In genomic region chr1:136232285-136232926, GRCm38 (mm10) we compare ENCODE assay signal across 8 mouse cellular contexts. TPM values are rescaled to one million over a fixed set of nuclear protein-coding genes. Genes with fewer than 3 reads are reported as not detected.
DNase-seq lines count a peak whose midpoint lies in the region; ATAC-seq lines count a peak whose summit lies in the region.

No protein-coding gene starts in this region.

- peak overlapping the region; percentile 61; the same call in 1 of the 2 replicates for H3K4me3 ChIP-seq in heart, embryonic 12.5 days
- H3K4me3 ChIP-seq in hindbrain, embryonic 12.5 days, result peak overlapping the region; percentile 55
- peak overlapping the region; percentile 62; the same call in 1 of the 2 replicates for H3K4me3 ChIP-seq in midbrain, embryonic 16.5 days (ENCODE audit: low read depth, low read length)

- peaks cover 52% of the 10 kb centered on the region for H3K27me3 ChIP-seq in heart, embryonic 12.5 days (replicated peaks)
- H3K27me3 ChIP-seq in hindbrain, embryonic 12.5 days, result no peaks in the 10 kb centered on the region
- peaks cover 3% of the 10 kb centered on the region; the same call in 1 of the 2 replicates for H3K27me3 ChIP-seq in midbrain, embryonic 16.5 days (ENCODE audit: control insufficient read depth, insufficient read depth, low read depth, low read length)

- no peak for ATAC-seq in heart, embryonic 12.5 days (ENCODE audit: insufficient number of reproducible peaks, low FRiP score)
- ATAC-seq in common myeloid progenitor, adult 5-6 weeks (replicated peaks; ENCODE audit: low read depth, poor library complexity, severe bottlenecking), result 0 out of 2 replicates have a peak, but pooled peaks have one; percentile 12
- ATAC-seq in hindbrain, embryonic 12.5 days (ENCODE audit: low FRiP score), result no peak
- ATAC-seq in midbrain, embryonic 16.5 days, result no peak
- ATAC-seq in erythroblast, adult 5-6 weeks (replicated peaks; ENCODE audit: low FRiP score, poor library complexity, severe bottlenecking), result no peak

- H3K9me3 ChIP-seq in heart, embryonic 12.5 days (replicated peaks), result no peaks in the 10 kb centered on the region
- H3K9me3 ChIP-seq in hindbrain, embryonic 12.5 days (replicated peaks), result no peaks in the 10 kb centered on the region
- H3K9me3 ChIP-seq in midbrain, embryonic 16.5 days (replicated peaks; ENCODE audit: control insufficient read depth, low read length, poor library complexity, severe bottlenecking), result no peaks in the 10 kb centered on the region

- WGBS in heart, embryonic 12.5 days, result 5% methylated on average over 9 of the region's 9 CpGs
- 2% methylated on average over 9 of the region's 9 CpGs for WGBS in hindbrain, embryonic 12.5 days
- 3% methylated on average over 9 of the region's 9 CpGs for WGBS in midbrain, embryonic 16.5 days

- peaks cover 39% of the 10 kb centered on the region for H3K4me1 ChIP-seq in heart, embryonic 12.5 days (replicated peaks)
- peaks cover 60% of the 10 kb centered on the region for H3K4me1 ChIP-seq in hindbrain, embryonic 12.5 days
- H3K4me1 ChIP-seq in midbrain, embryonic 16.5 days (ENCODE audit: control insufficient read depth, insufficient read depth, low read length), result peaks cover 35% of the 10 kb centered on the region

- H3K4me2 ChIP-seq in heart, embryonic 12.5 days, result peak overlapping the region; percentile 92
- peak overlapping the region; percentile 72 for H3K4me2 ChIP-seq in hindbrain, embryonic 12.5 days (replicated peaks)
- peak overlapping the region; percentile 91 for H3K4me2 ChIP-seq in midbrain, embryonic 16.5 days (ENCODE audit: low read length)

- no peak overlapping the region for H3K27ac ChIP-seq in heart, embryonic 12.5 days (ENCODE audit: poor library complexity, severe bottlenecking)
- H3K27ac ChIP-seq in hindbrain, embryonic 12.5 days, result peak overlapping the region; percentile 52
- no peak overlapping the region for H3K27ac ChIP-seq in midbrain, embryonic 16.5 days (ENCODE audit: low read length)

- H3K36me3 ChIP-seq in heart, embryonic 12.5 days, result no peaks in the 10 kb centered on the region
- no peaks in the 10 kb centered on the region for H3K36me3 ChIP-seq in hindbrain, embryonic 12.5 days
- no peaks in the 10 kb centered on the region for H3K36me3 ChIP-seq in midbrain, embryonic 16.5 days (ENCODE audit: control insufficient read depth, insufficient read depth, low read length)

- no peak overlapping the region for H3K9ac ChIP-seq in heart, embryonic 12.5 days
- H3K9ac ChIP-seq in hindbrain, embryonic 12.5 days, result peak overlapping the region; percentile 62
- H3K9ac ChIP-seq in midbrain, embryonic 16.5 days (ENCODE audit: low read depth, low read length), result no peak overlapping the region

- no peak for DNase-seq in heart, adult 9 months (ENCODE audit: low spot score in 2 of 2)
- no peak for DNase-seq in adrenal gland, adult 2 months
- no peak for DNase-seq in right cerebral cortex, adult 2 months (ENCODE audit: low spot score in 2 of 2)

RNA-seq across cellular contexts. Expression of gene Inava, which starts 1.7 kb away (rescaled TPM):
- polyA plus RNA-seq in heart, embryonic 12.5 days (2016; fragmentation: Nextera tagmentation; extraction: Ambion mirVana), result 1.3 and 1.6 TPM in 2 replicates
- not detected in 2 replicates for total RNA-seq in common myeloid progenitor, adult 5-6 weeks (2017)
- 13.2 and 13.8 TPM in 2 replicates for polyA plus RNA-seq in hindbrain, embryonic 12.5 days (2016; fragmentation: Nextera tagmentation; extraction: Ambion mirVana)
- polyA plus RNA-seq in midbrain, embryonic 16.5 days (2015; fragmentation: Nextera tagmentation; extraction: Ambion mirVana), result 1.5 and 3.0 TPM in 2 replicates
- total RNA-seq in erythroblast, adult 5-6 weeks (2015; ENCODE audit: low replicate concordance), result not detected in 2 replicates
- total RNA-seq in erythroblast, adult 5-6 weeks (2017; ENCODE audit: low replicate concordance), result not detected in 2 replicates
- under 1 TPM in 1 of 2 experiments, not detected in 1; 0.24 TPM for total RNA-seq in adrenal gland, adult 2 months (2021)
- polyA plus RNA-seq in adrenal gland, adult 2 months (2012; rRNA removed), result 0.19 and 0.33 TPM in 2 replicates

RNA-seq across cellular contexts. Expression of gene Mroh3, which starts 19.8 kb away (rescaled TPM):
- not detected in 2 replicates for polyA plus RNA-seq in heart, embryonic 12.5 days (2016; fragmentation: Nextera tagmentation; extraction: Ambion mirVana)
- total RNA-seq in common myeloid progenitor, adult 5-6 weeks (2017), result not detected in 2 replicates
- 0.34 TPM in 1 of 2 replicates, not detected in the other for polyA plus RNA-seq in hindbrain, embryonic 12.5 days (2016; fragmentation: Nextera tagmentation; extraction: Ambion mirVana)
- polyA plus RNA-seq in midbrain, embryonic 16.5 days (2015; fragmentation: Nextera tagmentation; extraction: Ambion mirVana), result not detected in 2 replicates
- not detected in 2 replicates for total RNA-seq in erythroblast, adult 5-6 weeks (2015; ENCODE audit: low replicate concordance)
- 0.42 TPM in 1 of 2 replicates, not detected in the other for total RNA-seq in erythroblast, adult 5-6 weeks (2017; ENCODE audit: low replicate concordance)
- not detected for total RNA-seq in adrenal gland, adult 2 months (2021)
- not detected in 2 replicates for polyA plus RNA-seq in adrenal gland, adult 2 months (2012; rRNA removed)

RNA-seq across cellular contexts. Expression of gene Gpr25, which starts 28.3 kb away (rescaled TPM):
- not detected in 2 replicates for polyA plus RNA-seq in heart, embryonic 12.5 days (2016; fragmentation: Nextera tagmentation; extraction: Ambion mirVana)
- not detected in 2 replicates for total RNA-seq in common myeloid progenitor, adult 5-6 weeks (2017)
- polyA plus RNA-seq in hindbrain, embryonic 12.5 days (2016; fragmentation: Nextera tagmentation; extraction: Ambion mirVana), result not detected in 2 replicates
- polyA plus RNA-seq in midbrain, embryonic 16.5 days (2015; fragmentation: Nextera tagmentation; extraction: Ambion mirVana), result 0.72 and 0.77 TPM in 2 replicates
- total RNA-seq in erythroblast, adult 5-6 weeks (2015; ENCODE audit: low replicate concordance), result not detected in 2 replicates
- not detected in 2 replicates for total RNA-seq in erythroblast, adult 5-6 weeks (2017; ENCODE audit: low replicate concordance)
- total RNA-seq in adrenal gland, adult 2 months (2021), result not detected
- polyA plus RNA-seq in adrenal gland, adult 2 months (2012; rRNA removed), result 0.36 TPM in 1 of 2 replicates, not detected in the other
